Mouse (Mus musculus): Measurements from ENCODE around the gene Rbm20.

- TF ChIP-seq POLR2A (IDR thresholded peaks at IDR 0.05; ENCODE audit: borderline replicate concordance, low read depth, low read length) = no peak
- TF ChIP-seq CTCF (IDR thresholded peaks at IDR 0.05; ENCODE audit: low read depth, low read length) = no peak
Measured at GRCm38 (mm10) chr19:53859149-53859548, 182.0 kb downstream of the Rbm20 start.

Measured in bone marrow macrophage, adult 2 months (primary cell).